Mouse (Mus musculus) stomach, embryonic 16.5 days (tissue): Measurements from ENCODE around the gene Zfp101. TPM values are rescaled to one million over a fixed set of nuclear protein-coding genes. Genes with fewer than 3 reads are reported as not detected.
A peak's percentile ranks its signal among the peaks of the same experiment; 100 is the strongest.

ENCODE experiments used
- ATAC-seq: fragments of 200-750 bp; cut with Nextera tagmentation; 2 replicates; pipeline ENCODE4 v1.8.0; 2017; ENCODE audit warnings: moderate number of reproducible peaks, moderate TSS enrichment; ENCODE audit not compliant: insufficient read depth, low FRiP score
- H3K27ac ChIP-seq: fragments of 300-500 bp; sonication (generic); 2 replicates; pipeline ENCODE4 v1.5.1; 2014; ENCODE audit warnings: low read length
- H3K27me3 ChIP-seq: fragments of 300-500 bp; sonication (generic); 2 replicates; pipeline ENCODE4 v1.6.1; 2014; ENCODE audit warnings: low read length, control low read depth, mixed read lengths; ENCODE audit not compliant: control insufficient read depth, insufficient read depth
- H3K36me3 ChIP-seq: fragments of 300-500 bp; sonication (generic); 2 replicates; pipeline ENCODE4 v1.6.1; 2014; ENCODE audit warnings: low read length; ENCODE audit not compliant: control insufficient read depth, insufficient read depth
- H3K4me1 ChIP-seq: fragments of 300-500 bp; sonication (generic); 2 replicates; pipeline ENCODE4 v1.6.1; 2014; ENCODE audit warnings: low read length, control low read depth, mixed read lengths; ENCODE audit not compliant: control insufficient read depth, insufficient read depth
- H3K4me2 ChIP-seq: fragments of 300-500 bp; sonication (generic); 2 replicates; pipeline ENCODE4 v1.6.1; 2014; ENCODE audit warnings: low read depth, low read length, mixed read lengths
- H3K4me3 ChIP-seq: fragments of 300-500 bp; sonication (generic); replicated peaks from 2 replicates; pipeline ENCODE4 v1.5.1; 2014; ENCODE audit warnings: mild to moderate bottlenecking, low read length
- H3K9ac ChIP-seq: fragments of 300-500 bp; sonication (generic); 2 replicates; pipeline ENCODE4 v1.6.1; 2014; ENCODE audit warnings: low read length
- H3K9me3 ChIP-seq: fragments of 300-500 bp; sonication (generic); replicated peaks from 2 replicates; pipeline ENCODE4 v1.6.1; 2016; ENCODE audit warnings: low read length, control low read depth; ENCODE audit not compliant: control insufficient read depth
- WGBS: fragments of 180-500 bp; shearing (Covaris S2); extraction: QIAGEN DNeasy Blood & Tissue Kit; methylation state at CpG from one replicate; pipeline ENCODE4 v1.1.7; 2014; 5-methylcytosine and 5-hydroxymethylcytosine counted together
- polyA plus RNA-seq: library from polyadenylated mRNA; unstranded; fragments of >200 nt; fragmentation: Nextera tagmentation; extraction: Ambion mirVana; gene quantifications from 2 replicates; pipeline ENCODE4 v1.2.1, GENCODE M21; 2015

The Zfp101 gene
- polyA plus RNA-seq = 12.1 and 12.6 TPM in 2 replicates

- Histone ChIP-seq H3K9me3 (no peaks in the 10 kb centered on the region), H3K9ac (peak within 1 kb of the TSS; percentile 87), H3K4me2 (peak within 1 kb of the TSS; percentile 79), H3K27me3 (no peaks in the 10 kb centered on the region), H3K36me3 (no peaks in the 10 kb centered on the region), H3K4me3 (peak within 1 kb of the TSS; percentile 76), H3K27ac (peak within 1 kb of the TSS; percentile 77), H3K4me1 (0 out of 2 replicates have a peak, but pooled peaks cover 6% of the 10 kb centered on the region)
- WGBS = under 1% methylated on average over 44 of the region's 44 CpGs
- ATAC-seq = peak; percentile 98
These were observed at the start of gene Zfp101 for GRCm38 (mm10) chr17:33394182-33395034. Gene Zfp101, minus strand, starts transcription at chr17:33394641.

- Histone ChIP-seq H3K4me1 (no peaks in the 10 kb centered on the region), H3K36me3 (no peaks in the 10 kb centered on the region), H3K27me3 (no peaks in the 10 kb centered on the region), H3K9ac (no peak overlapping the region), H3K9me3 (no peaks in the 10 kb centered on the region), H3K27ac (no peak overlapping the region), H3K4me3 (no peak overlapping the region), H3K4me2 (no peak overlapping the region)
- ATAC-seq = no peak
These were observed 46.7 kb upstream of the Zfp101 start for GRCm38 (mm10) chr17:33441159-33441558.

- 52% methylated on average over 5 of the region's 5 CpGs for WGBS
- no peak overlapping the region for H3K9ac ChIP-seq
- H3K36me3 ChIP-seq = no peaks in the 10 kb centered on the region
- H3K9me3 ChIP-seq = no peaks in the 10 kb centered on the region
- no peaks in the 10 kb centered on the region for H3K4me1 ChIP-seq
- H3K27me3 ChIP-seq = no peaks in the 10 kb centered on the region
- H3K4me3 ChIP-seq = no peak overlapping the region
- no peak overlapping the region for H3K4me2 ChIP-seq
- ATAC-seq = no peak; the same call in 1 of the 2 replicates
- no peak overlapping the region for H3K27ac ChIP-seq
These were observed 45.5 kb upstream of the Zfp101 start for GRCm38 (mm10) chr17:33439922-33440321.

- 69% methylated on average over 1 of the region's 1 CpGs for WGBS
These were observed 44.7 kb upstream of the Zfp101 start for GRCm38 (mm10) chr17:33439148-33439547.

GRCm38 (mm10) chr17:33432019-33432946 lies 37.8 kb upstream of the Zfp101 start, which contains the start of gene Actl9:
Gene Actl9, plus strand, starts transcription at chr17:33432896.
- no peaks in the 10 kb centered on the region for H3K36me3 ChIP-seq
- H3K9me3 ChIP-seq = no peaks in the 10 kb centered on the region
- H3K4me2 ChIP-seq = no peak within 1 kb of the TSS
- no peak within 1 kb of the TSS for H3K9ac ChIP-seq
- H3K27me3 ChIP-seq = no peaks in the 10 kb centered on the region
- H3K4me1 ChIP-seq = no peaks in the 10 kb centered on the region
- no peak within 1 kb of the TSS for H3K4me3 ChIP-seq
- no peak for ATAC-seq
- 74% methylated on average over 3 of the region's 3 CpGs for WGBS
- no peak within 1 kb of the TSS for H3K27ac ChIP-seq

More at GRCm38 (mm10) chr17:33439148-33439547, 44.7 kb upstream of the Zfp101 start:
- H3K4me2 ChIP-seq = no peak overlapping the region
- no peak overlapping the region for H3K9ac ChIP-seq
- no peaks in the 10 kb centered on the region for H3K36me3 ChIP-seq
- no peaks in the 10 kb centered on the region for H3K9me3 ChIP-seq
- H3K4me3 ChIP-seq = no peak overlapping the region
- ATAC-seq = peak; percentile 53; the same call in 1 of the 2 replicates
- H3K27ac ChIP-seq = no peak overlapping the region
- H3K27me3 ChIP-seq = no peaks in the 10 kb centered on the region
- no peaks in the 10 kb centered on the region for H3K4me1 ChIP-seq

GRCm38 (mm10) chr17:33392271-33392670 lies 2.2 kb downstream of the Zfp101 start:
- Histone ChIP-seq H3K27me3 (no peaks in the 10 kb centered on the region), H3K4me3 (no peak overlapping the region), H3K9me3 (no peaks in the 10 kb centered on the region), H3K36me3 (no peaks in the 10 kb centered on the region), H3K4me2 (no peak overlapping the region), H3K27ac (no peak overlapping the region), H3K4me1 (0 out of 2 replicates have a peak, but pooled peaks cover 6% of the 10 kb centered on the region), H3K9ac (no peak overlapping the region)
- WGBS = 94% methylated on average over 5 of the region's 5 CpGs
- ATAC-seq = no peak

- H3K36me3 ChIP-seq = peaks cover 17% of the 10 kb centered on the region
- H3K9ac ChIP-seq = no peak overlapping the region
- no peaks in the 10 kb centered on the region for H3K4me1 ChIP-seq
- H3K9me3 ChIP-seq = no peaks in the 10 kb centered on the region
- ATAC-seq = no peak
- H3K27ac ChIP-seq = no peak overlapping the region
- H3K4me2 ChIP-seq = no peak overlapping the region
- no peak overlapping the region for H3K4me3 ChIP-seq
- no peaks in the 10 kb centered on the region for H3K27me3 ChIP-seq
These were observed 8.7 kb downstream of the Zfp101 start for GRCm38 (mm10) chr17:33385705-33386104.

GRCm38 (mm10) chr17:33372795-33373194 lies 21.6 kb downstream of the Zfp101 start:
- no peak for ATAC-seq
- 84% methylated on average over 3 of the region's 3 CpGs for WGBS
- H3K27me3 ChIP-seq = no peaks in the 10 kb centered on the region
- H3K4me2 ChIP-seq = no peak overlapping the region
- H3K4me1 ChIP-seq = no peaks in the 10 kb centered on the region
- H3K27ac ChIP-seq = no peak overlapping the region
- H3K36me3 ChIP-seq = no peaks in the 10 kb centered on the region
- no peak overlapping the region for H3K4me3 ChIP-seq
- H3K9ac ChIP-seq = no peak overlapping the region
- H3K9me3 ChIP-seq = no peaks in the 10 kb centered on the region
